Mouse (Mus musculus) limb, embryonic 10.5 days (tissue): ENCODE measurements around the gene Tmem9. TPM values are rescaled to one million over a fixed set of nuclear protein-coding genes. Genes with fewer than 3 reads are reported as not detected.

Experiments
- DNase-seq: peaks from one replicate; pipeline ENCODE4 v3.0.0-alpha.2; 2017; ENCODE audit warnings: low spot score
- H3K27ac ChIP-seq: fragments of 300-500 bp; sonication (generic); 2 replicates; pipeline ENCODE4 v1.5.1; 2016; ENCODE audit warnings: mild to moderate bottlenecking
- H3K27me3 ChIP-seq: fragments of 300-500 bp; sonication (generic); 2 replicates; pipeline ENCODE4 v1.6.1; 2016; ENCODE audit warnings: low read depth, mild to moderate bottlenecking; ENCODE audit not compliant: poor library complexity, severe bottlenecking
- H3K36me3 ChIP-seq: fragments of 300-500 bp; sonication (generic); 2 replicates; pipeline ENCODE4 v1.6.1; 2016; ENCODE audit warnings: mild to moderate bottlenecking, moderate library complexity
- H3K4me1 ChIP-seq: fragments of 300-500 bp; sonication (generic); 2 replicates; pipeline ENCODE4 v1.6.1; 2016
- H3K4me3 ChIP-seq: fragments of 300-500 bp; sonication (generic); 2 replicates; pipeline ENCODE4 v1.5.1; 2016; ENCODE audit warnings: mild to moderate bottlenecking, moderate library complexity
- H3K9me3 ChIP-seq: fragments of 300-500 bp; sonication (generic); replicated peaks from 2 replicates; pipeline ENCODE4 v1.6.1; 2016; ENCODE audit warnings: mild to moderate bottlenecking
- WGBS: fragments of 180-500 bp; shearing (Covaris S2); methylation state at CpG from one replicate; pipeline ENCODE4 v1.1.7; 2016; 5-methylcytosine and 5-hydroxymethylcytosine counted together
- polyA plus RNA-seq: library from polyadenylated mRNA; unstranded; fragments of >200 nt; fragmentation: Nextera tagmentation; extraction: Ambion mirVana; gene quantifications from 2 replicates; pipeline ENCODE4 v1.2.1, GENCODE M21; 2016

Tmem9 gene
- 147 and 162 TPM in 2 replicates for polyA plus RNA-seq

GRCm38 (mm10) chr1:136007211-136008158, at the start of gene Tmem9:
Tmem9 (plus strand) TSS chr1:136008150.
- H3K4me3 ChIP-seq, result peak within 1 kb of the TSS; percentile 53
- H3K9me3 ChIP-seq, result no peaks in the 10 kb centered on the region
- peaks cover 10% of the 10 kb centered on the region for H3K4me1 ChIP-seq
- DNase-seq, result peak; percentile 68
- H3K27me3 ChIP-seq, result peaks cover 25% of the 10 kb centered on the region
- no peak within 1 kb of the TSS for H3K27ac ChIP-seq
- WGBS, result 4% methylated on average over 37 of the region's 37 CpGs
- H3K36me3 ChIP-seq, result no peaks in the 10 kb centered on the region

GRCm38 (mm10) chr1:135958483-135958882, 49.5 kb upstream of the Tmem9 start:
- Histone ChIP-seq H3K27me3 (no peaks in the 10 kb centered on the region), H3K4me3 (no peak overlapping the region), H3K9me3 (no peaks in the 10 kb centered on the region), H3K4me1 (no peaks in the 10 kb centered on the region), H3K36me3 (no peaks in the 10 kb centered on the region), H3K27ac (no peak overlapping the region)
- DNase-seq, result no peak
- 59% methylated on average over 4 of the region's 4 CpGs for WGBS

GRCm38 (mm10) chr1:135963177-135963576, 44.8 kb upstream of the Tmem9 start:
- 77% methylated on average over 5 of the region's 5 CpGs for WGBS
- H3K27me3 ChIP-seq, result peaks cover 10% of the 10 kb centered on the region; the same call in 1 of the 2 replicates
- H3K9me3 ChIP-seq, result no peaks in the 10 kb centered on the region
- no peak overlapping the region for H3K4me3 ChIP-seq
- DNase-seq, result no peak
- no peak overlapping the region for H3K27ac ChIP-seq
- peaks cover 2% of the 10 kb centered on the region for H3K4me1 ChIP-seq
- no peaks in the 10 kb centered on the region for H3K36me3 ChIP-seq

GRCm38 (mm10) chr1:135964561-135964960, 43.4 kb upstream of the Tmem9 start:
- no peak overlapping the region for H3K4me3 ChIP-seq
- no peak overlapping the region for H3K27ac ChIP-seq
- no peak for DNase-seq
- H3K27me3 ChIP-seq, result peaks cover 10% of the 10 kb centered on the region; the same call in 1 of the 2 replicates
- no peaks in the 10 kb centered on the region for H3K36me3 ChIP-seq
- 80% methylated on average over 11 of the region's 11 CpGs for WGBS
- H3K9me3 ChIP-seq, result no peaks in the 10 kb centered on the region
- H3K4me1 ChIP-seq, result peaks cover 7% of the 10 kb centered on the region

GRCm38 (mm10) chr1:135967739-135968138, 40.2 kb upstream of the Tmem9 start:
- H3K36me3 ChIP-seq, result no peaks in the 10 kb centered on the region
- no peak for DNase-seq
- H3K9me3 ChIP-seq, result no peaks in the 10 kb centered on the region
- 81% methylated on average over 4 of the region's 4 CpGs for WGBS
- peaks cover 12% of the 10 kb centered on the region for H3K4me1 ChIP-seq
- no peak overlapping the region for H3K4me3 ChIP-seq
- no peak overlapping the region for H3K27ac ChIP-seq
- peaks cover 14% of the 10 kb centered on the region; the same call in 1 of the 2 replicates for H3K27me3 ChIP-seq

- no peak overlapping the region for H3K27ac ChIP-seq
- 52% methylated on average over 2 of the region's 2 CpGs for WGBS
Observed at GRCm38 (mm10) chr1:135970486-135970885, 37.5 kb upstream of the Tmem9 start.

GRCm38 (mm10) chr1:135972576-135972975, 35.4 kb upstream of the Tmem9 start:
- DNase-seq, result no peak
- no peak overlapping the region for H3K27ac ChIP-seq
- H3K4me1 ChIP-seq, result peaks cover 12% of the 10 kb centered on the region
- no peaks in the 10 kb centered on the region for H3K9me3 ChIP-seq
- no peak overlapping the region for H3K4me3 ChIP-seq
- H3K27me3 ChIP-seq, result 0 out of 2 replicates have a peak, but pooled peaks cover 4% of the 10 kb centered on the region
- 98% methylated on average over 3 of the region's 3 CpGs for WGBS
- no peaks in the 10 kb centered on the region for H3K36me3 ChIP-seq

More at GRCm38 (mm10) chr1:135970486-135970885, 37.5 kb upstream of the Tmem9 start:
- H3K4me1 ChIP-seq, result peaks cover 12% of the 10 kb centered on the region
- peaks cover 14% of the 10 kb centered on the region; the same call in 1 of the 2 replicates for H3K27me3 ChIP-seq
- no peaks in the 10 kb centered on the region for H3K9me3 ChIP-seq
- no peak for DNase-seq
- H3K4me3 ChIP-seq, result no peak overlapping the region
- H3K36me3 ChIP-seq, result no peaks in the 10 kb centered on the region

- DNase-seq, result no peak
- Histone ChIP-seq H3K9me3 (no peaks in the 10 kb centered on the region), H3K36me3 (no peaks in the 10 kb centered on the region), H3K4me3 (no peak overlapping the region), H3K27ac (0 out of 2 replicates have a peak overlapping the region, but pooled peaks have one; percentile 14), H3K27me3 (no peaks in the 10 kb centered on the region), H3K4me1 (peaks cover 6% of the 10 kb centered on the region)
- 30% methylated on average over 5 of the region's 5 CpGs for WGBS
Observed at GRCm38 (mm10) chr1:135984105-135984504, 23.8 kb upstream of the Tmem9 start.

- Histone ChIP-seq H3K4me3 (no peak overlapping the region), H3K9me3 (no peaks in the 10 kb centered on the region), H3K27me3 (no peaks in the 10 kb centered on the region), H3K27ac (no peak overlapping the region), H3K4me1 (peaks cover 3% of the 10 kb centered on the region), H3K36me3 (no peaks in the 10 kb centered on the region)
- DNase-seq, result no peak
Observed at GRCm38 (mm10) chr1:135989876-135990275, 18.1 kb upstream of the Tmem9 start.

- no peaks in the 10 kb centered on the region for H3K27me3 ChIP-seq
- 72% methylated on average over 4 of the region's 4 CpGs for WGBS
- peaks cover 3% of the 10 kb centered on the region for H3K4me1 ChIP-seq
Observed at GRCm38 (mm10) chr1:135993470-135993869, 14.5 kb upstream of the Tmem9 start.

GRCm38 (mm10) chr1:135997537-135997936, 10.4 kb upstream of the Tmem9 start:
- no peak overlapping the region for H3K27ac ChIP-seq
- H3K4me1 ChIP-seq, result peaks cover 3% of the 10 kb centered on the region
- H3K27me3 ChIP-seq, result no peaks in the 10 kb centered on the region
- H3K36me3 ChIP-seq, result no peaks in the 10 kb centered on the region
- no peak overlapping the region for H3K4me3 ChIP-seq
- WGBS, result 72% methylated on average over 7 of the region's 7 CpGs
- no peaks in the 10 kb centered on the region for H3K9me3 ChIP-seq
- no peak for DNase-seq

More at GRCm38 (mm10) chr1:135993470-135993869, 14.5 kb upstream of the Tmem9 start:
- no peak for DNase-seq
- Histone ChIP-seq H3K4me3 (no peak overlapping the region), H3K27ac (no peak overlapping the region), H3K9me3 (no peaks in the 10 kb centered on the region), H3K36me3 (no peaks in the 10 kb centered on the region)

GRCm38 (mm10) chr1:135999720-136000287, 8.1 kb upstream of the Tmem9 start:
- H3K27me3 ChIP-seq, result no peaks in the 10 kb centered on the region
- H3K36me3 ChIP-seq, result no peaks in the 10 kb centered on the region
- 64% methylated on average over 8 of the region's 8 CpGs for whole genome bisulfite sequencing
- H3K9me3 ChIP-seq, result no peaks in the 10 kb centered on the region
- H3K4me1 ChIP-seq, result no peaks in the 10 kb centered on the region
- H3K27ac ChIP-seq, result no peak overlapping the region
- no peak overlapping the region for H3K4me3 ChIP-seq
- no peak for DNase-seq

- no peaks in the 10 kb centered on the region for H3K36me3 ChIP-seq
- H3K4me1 ChIP-seq, result no peaks in the 10 kb centered on the region
- no peak overlapping the region for H3K27ac ChIP-seq
- WGBS, result 85% methylated on average over 2 of the region's 2 CpGs
- H3K9me3 ChIP-seq, result no peaks in the 10 kb centered on the region
- peaks cover 11% of the 10 kb centered on the region for H3K27me3 ChIP-seq
- no peak overlapping the region for H3K4me3 ChIP-seq
- DNase-seq, result no peak
Observed at GRCm38 (mm10) chr1:136001438-136001837, 6.5 kb upstream of the Tmem9 start.
